Mouse (Mus musculus): ENCODE results near the gene Gart.

The Gart gene

GRCm38 (mm10) chr16:91605156-91605555 is 41.6 kb downstream of the Gart start:
- peak; percentile 48 to 61 for DNase-seq

- no peak for DNase-seq
Measured at GRCm38 (mm10) chr16:91601693-91602092, 45.1 kb downstream of the Gart start.

- no peak for DNase-seq
Measured at GRCm38 (mm10) chr16:91601081-91601480, 45.7 kb downstream of the Gart start.

- DNase-seq, result no peak
Measured at GRCm38 (mm10) chr16:91599242-91599641, 47.5 kb downstream of the Gart start.

- peak; percentile 99 for DNase-seq
Measured at GRCm38 (mm10) chr16:91597672-91598010, 49.1 kb downstream of the Gart start, which contains the start of gene Tmem50b. Gene Tmem50b, minus strand, starts transcription at chr16:91597800.

GRCm38 (mm10) chr16:91596779-91597671 is 49.7 kb downstream of the Gart start:
- DNase-seq, result no peak

GRCm38 (mm10) chr16:91596397-91596778 is 50.4 kb downstream of the Gart start:
- DNase-seq, result no peak

GRCm38 (mm10) chr16:91595076-91595475 is 51.7 kb downstream of the Gart start:
- DNase-seq, result peak in 1 of 2 experiments; percentile 36

- no peak for DNase-seq
Measured at GRCm38 (mm10) chr16:91593262-91593661, 53.5 kb downstream of the Gart start.

- DNase-seq, result no peak
Measured at GRCm38 (mm10) chr16:91592162-91592561, 54.6 kb downstream of the Gart start.

GRCm38 (mm10) chr16:91588703-91589102 is 58.0 kb downstream of the Gart start:
- no peak for DNase-seq

- no peak for DNase-seq
Measured at GRCm38 (mm10) chr16:91587730-91588453, 58.9 kb downstream of the Gart start.

- DNase-seq, result no peak
Measured at GRCm38 (mm10) chr16:91586244-91586643, 60.5 kb downstream of the Gart start.

GRCm38 (mm10) chr16:91585617-91586016 is 61.1 kb downstream of the Gart start:
- DNase-seq, result no peak

- DNase-seq, result peak in 1 of 2 experiments; percentile 57
Measured at GRCm38 (mm10) chr16:91582307-91582706, 64.4 kb downstream of the Gart start.

GRCm38 (mm10) chr16:91578980-91579720 is 67.6 kb downstream of the Gart start:
- no peak for DNase-seq

- no peak for DNase-seq
Measured at GRCm38 (mm10) chr16:91575151-91575550, 71.6 kb downstream of the Gart start.

Data from kidney, adult 8-10 months (tissue).